In the genomic region with DNA sequence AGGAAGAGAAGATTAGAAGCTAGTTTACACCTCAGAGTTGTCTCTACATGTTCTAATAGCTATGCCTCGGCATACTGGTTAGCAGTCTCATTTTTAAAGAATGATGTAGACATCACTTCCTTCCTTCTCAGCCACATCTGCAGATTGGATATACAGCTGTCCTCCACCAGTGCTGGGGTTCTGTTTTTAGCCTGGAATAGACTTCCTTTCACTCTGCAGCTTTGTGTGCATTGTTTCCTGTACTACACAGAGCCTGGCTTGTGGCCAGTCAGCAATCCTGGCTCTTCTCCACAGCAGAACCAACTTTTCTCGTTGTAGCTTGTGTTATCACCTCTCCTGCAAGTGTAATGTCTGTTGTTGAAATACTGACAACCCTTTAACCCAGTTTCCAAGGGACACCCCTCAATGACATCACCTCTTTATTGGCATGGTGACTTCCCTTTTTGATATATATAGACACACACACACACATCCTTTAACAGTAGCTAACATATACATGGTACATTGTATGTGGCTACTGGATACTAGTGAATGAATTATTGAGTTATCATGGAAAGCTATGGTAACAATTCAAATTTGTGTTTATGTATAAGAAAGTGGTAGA, we compare ENCODE assay signal across 8 mouse cellular contexts.
DNase-seq lines count a peak whose midpoint lies in the region; ATAC-seq lines count a peak whose summit lies in the region.

No protein-coding gene starts in this region.

- H3K36me3 ChIP-seq in liver, embryonic 13.5 days = no peaks in the 10 kb centered on the region

- no peak overlapping the region for H3K4me3 ChIP-seq in liver, embryonic 13.5 days (replicated peaks)

- H3K9ac ChIP-seq in liver, embryonic 13.5 days = no peak overlapping the region

- 5% methylated on average over 2 of the region's 2 CpGs for WGBS in liver, embryonic 13.5 days (ENCODE audit: insufficient replicate concordance)

- H3K27me3 ChIP-seq in liver, embryonic 13.5 days = no peaks in the 10 kb centered on the region

- no peaks in the 10 kb centered on the region for H3K4me1 ChIP-seq in liver, embryonic 13.5 days (replicated peaks)

- no peaks in the 10 kb centered on the region for H3K9me3 ChIP-seq in liver, embryonic 13.5 days (replicated peaks)

- peak; percentile 54 for ATAC-seq in liver, embryonic 13.5 days (ENCODE audit: low read depth)

- DNase-seq in adrenal gland, adult (ENCODE audit: inconsistent age in 2 of 2, low spot score in 1 of 2) = peak; percentile 6 to 25
- DNase-seq in adrenal gland, adult 18-20 months (ENCODE audit: low spot score in 2 of 2) = no peak
- peak; percentile 42 to 45 for DNase-seq in right cerebral cortex, postnatal 10 days (ENCODE audit: low spot score in 2 of 2)
- DNase-seq in right cerebral cortex, postnatal 36 days (ENCODE audit: low spot score in 2 of 2) = no peak
- no peak for DNase-seq in liver, embryonic 13.5 days
- DNase-seq in spleen, postnatal 4 days (ENCODE audit: low spot score in 2 of 2) = no peak
- DNase-seq in spleen, postnatal 14 days (ENCODE audit: low spot score in 2 of 2) = no peak
- DNase-seq in thymus, adult 18-20 months = no peak

- H3K4me2 ChIP-seq in liver, embryonic 13.5 days = no peak overlapping the region

- H3K27ac ChIP-seq in liver, embryonic 13.5 days = no peak overlapping the region

Comparison
In these comparisons a context has a peak if more than half of its experiments do, and no peak if none do; other contexts are left out.
1. DNase-seq: peak in adrenal gland, adult (2 of 2) and right cerebral cortex, postnatal 10 days (2 of 2); none in adrenal gland, adult 18-20 months (0 of 2), right cerebral cortex, postnatal 36 days (0 of 2), liver, embryonic 13.5 days (single experiment), spleen, postnatal 4 days (0 of 2), spleen, postnatal 14 days (0 of 2) and thymus, adult 18-20 months (0 of 2).